Mouse (Mus musculus) right cerebral cortex, postnatal 10 days (tissue): ENCODE results near the gene Sipa1l2.

Experiments
- DNase-seq, 2 experiments: peaks; one replicate each; pipeline ENCODE4 v3.0.0; 2021; ENCODE audit warnings: low spot score in 2 of 2

Sipa1l2 gene

DNA sequence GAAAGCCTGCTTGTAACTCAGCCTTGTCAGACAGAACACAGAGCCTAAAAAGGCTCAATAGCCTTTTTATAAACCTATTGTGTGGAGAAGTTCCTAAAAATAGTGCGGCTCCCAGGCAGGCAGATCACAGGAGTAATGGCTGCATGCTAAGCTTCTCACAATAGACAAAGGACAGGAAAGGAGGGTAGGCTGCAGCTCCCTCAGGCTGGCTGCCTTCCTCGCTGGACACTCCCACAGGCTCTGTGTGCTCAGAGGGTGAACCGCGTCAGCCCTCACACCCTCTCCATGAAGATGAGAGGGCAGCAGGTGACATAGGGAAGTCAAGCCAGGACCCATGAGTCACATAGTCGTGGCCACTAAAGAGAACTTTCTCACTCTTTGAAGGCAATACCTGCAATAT, 55.7 kb downstream of the Sipa1l2 start:
- no peak for DNase-seq

GRCm38 (mm10) chr8:125513242-125513866, 56.3 kb downstream of the Sipa1l2 start:
- DNase-seq, result no peak

GRCm38 (mm10) chr8:125512561-125512960, 57.0 kb downstream of the Sipa1l2 start:
- DNase-seq, result no peak

DNA sequence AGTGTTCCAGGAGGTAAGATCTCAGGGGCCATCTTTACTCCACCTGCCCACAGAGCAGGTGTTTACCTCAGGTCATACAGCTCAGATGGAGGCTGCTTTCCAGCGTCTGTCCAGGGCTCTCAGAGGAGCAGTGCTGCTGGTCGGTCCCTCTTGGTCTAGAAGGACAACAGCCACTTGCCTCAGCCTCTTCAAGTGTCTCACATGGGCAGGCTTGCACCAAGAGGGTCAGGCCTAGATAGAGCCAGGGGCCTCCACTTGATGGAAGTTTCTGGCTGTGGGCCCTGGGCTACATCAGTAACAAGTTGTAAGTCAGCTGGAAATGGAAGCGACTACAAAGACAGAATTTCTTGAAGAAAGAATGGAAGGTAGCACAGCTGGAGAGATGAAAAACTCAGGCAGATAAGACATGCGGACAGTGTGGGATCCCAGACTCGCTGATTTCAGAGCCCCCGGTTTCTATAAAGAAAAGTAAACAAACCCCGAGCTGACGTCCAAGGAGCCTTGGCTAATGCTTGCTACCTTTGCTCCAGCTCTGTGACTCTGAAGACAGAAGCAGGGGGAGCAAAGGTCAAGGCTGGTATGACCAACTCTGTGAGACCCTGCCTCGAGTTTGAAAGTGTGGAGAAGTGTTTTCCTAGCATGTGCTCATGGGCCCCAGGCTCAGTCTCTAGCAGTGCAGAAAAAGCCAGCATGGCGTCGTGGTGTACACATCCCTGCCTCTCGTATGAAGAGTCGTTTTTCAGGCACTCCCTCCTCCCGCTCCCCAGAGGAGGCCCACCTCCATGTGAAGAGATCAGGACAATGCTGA, 58.5 kb downstream of the Sipa1l2 start:
- no peak for DNase-seq

GRCm38 (mm10) chr8:125509776-125510175, 59.8 kb downstream of the Sipa1l2 start:
- DNase-seq, result peak in 1 of 2 experiments; percentile 55

- no peak for DNase-seq
Observed at GRCm38 (mm10) chr8:125509175-125509574, 60.4 kb downstream of the Sipa1l2 start.

DNA sequence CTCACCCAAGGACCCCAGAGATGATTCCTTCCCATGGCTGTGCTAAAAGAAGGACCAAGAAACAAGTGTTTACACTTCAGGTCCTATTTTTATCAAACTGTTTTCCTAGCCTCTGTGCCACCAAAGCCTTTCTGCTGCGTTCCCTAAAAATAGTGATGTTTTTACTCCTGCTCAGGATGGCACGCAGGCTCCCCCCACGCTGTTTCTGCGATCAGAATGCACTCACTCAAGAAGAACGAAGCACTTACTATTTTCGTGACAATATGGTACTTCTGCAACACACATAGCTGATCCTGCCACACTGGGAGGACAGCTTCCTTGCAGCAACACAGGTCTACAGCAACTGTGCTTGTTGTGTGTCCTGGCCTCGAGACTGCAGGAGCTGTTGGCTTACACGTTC, 62.3 kb downstream of the Sipa1l2 start:
- peak in 1 of 2 experiments; percentile 53 for DNase-seq

DNA sequence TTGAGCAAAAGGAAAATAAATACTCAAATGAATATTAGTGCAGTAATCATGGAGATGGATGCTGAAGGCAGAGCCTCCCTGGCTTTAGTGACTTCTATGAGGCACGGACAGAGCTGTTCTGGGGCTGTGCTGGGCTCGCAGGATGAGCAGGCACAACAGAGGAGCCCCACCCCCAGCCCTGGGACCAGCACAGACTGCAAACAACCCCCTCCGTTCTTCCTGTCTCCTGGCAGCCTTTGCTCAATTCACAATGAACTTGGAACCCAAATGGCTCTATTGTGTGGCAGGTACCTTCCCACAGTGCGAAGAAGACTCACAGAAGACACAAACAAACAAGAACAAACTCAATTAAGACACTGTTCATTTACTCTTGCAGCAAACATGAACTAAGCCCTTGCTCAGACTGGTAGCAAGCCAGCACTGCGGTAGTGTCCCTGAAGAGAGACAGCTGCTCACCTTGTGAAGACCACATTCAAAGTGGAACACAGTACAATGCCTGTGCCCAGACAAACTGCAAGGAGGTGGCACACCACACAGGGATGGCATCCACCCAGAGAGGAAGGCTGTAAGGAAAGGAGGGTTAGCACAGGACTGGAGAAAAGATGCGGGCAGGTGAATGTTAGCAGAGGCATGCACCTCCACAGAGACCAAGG, 64.9 kb downstream of the Sipa1l2 start:
- peak in 1 of 2 experiments; percentile 48 for DNase-seq

DNA sequence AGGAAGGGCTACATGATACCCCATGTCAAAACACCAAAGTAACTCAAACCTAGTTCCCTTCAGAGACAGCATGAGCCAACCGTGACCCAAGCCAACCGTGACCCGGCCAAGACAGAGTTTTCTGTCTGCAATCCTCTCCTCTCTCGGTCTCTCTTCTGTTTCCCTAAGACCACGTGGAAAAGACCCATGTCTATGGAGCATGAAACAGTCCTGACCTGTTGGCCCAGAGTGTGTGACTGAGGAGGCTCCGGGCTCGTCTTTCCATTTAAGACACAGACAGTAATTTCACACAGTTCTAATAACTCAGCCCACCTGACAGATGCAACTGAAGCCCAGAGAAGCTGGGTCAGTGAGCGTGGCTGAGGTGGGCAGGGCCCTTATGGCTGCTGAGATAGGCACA, 65.8 kb downstream of the Sipa1l2 start:
- no peak for DNase-seq

DNA sequence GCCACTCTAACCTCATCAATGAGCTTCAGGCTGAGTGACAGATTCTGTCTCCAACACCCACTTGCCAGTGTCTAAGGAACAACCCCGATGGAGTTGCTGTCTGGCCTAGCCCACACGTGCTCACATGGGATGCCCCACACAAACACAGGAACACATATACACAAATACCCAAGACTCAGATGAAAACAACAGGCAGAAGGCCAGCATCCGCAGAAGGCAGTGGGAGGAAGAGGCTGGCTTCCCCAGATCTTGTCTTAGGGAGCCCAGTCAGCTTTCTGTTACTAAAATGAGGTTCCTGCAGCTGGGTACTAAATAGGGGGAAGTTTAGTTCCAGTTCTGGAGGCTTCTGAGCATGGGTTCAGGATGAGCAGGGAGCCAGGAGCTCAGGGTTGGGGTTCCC, 66.8 kb downstream of the Sipa1l2 start:
- DNase-seq, result peak; percentile 68 to 80

DNA sequence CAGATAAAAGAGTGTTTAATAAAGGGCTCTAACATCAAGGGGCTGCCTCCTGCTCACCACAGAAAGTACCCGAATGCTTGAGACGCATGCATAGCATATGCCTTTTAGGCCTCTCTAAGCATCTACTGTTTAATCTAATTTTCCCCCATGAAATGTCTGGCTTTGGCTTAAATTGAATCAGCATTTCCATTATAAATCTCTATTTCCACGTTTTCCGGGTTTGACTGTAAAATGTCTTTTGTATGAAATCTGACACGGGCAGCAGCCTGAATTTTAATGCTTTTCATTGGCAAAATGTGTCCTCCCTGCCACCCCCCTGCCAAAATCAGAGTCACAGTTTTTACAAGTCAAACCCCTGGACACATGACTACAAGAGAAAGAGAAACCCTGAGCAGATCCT, 69.6 kb downstream of the Sipa1l2 start:
- no peak for DNase-seq

DNA sequence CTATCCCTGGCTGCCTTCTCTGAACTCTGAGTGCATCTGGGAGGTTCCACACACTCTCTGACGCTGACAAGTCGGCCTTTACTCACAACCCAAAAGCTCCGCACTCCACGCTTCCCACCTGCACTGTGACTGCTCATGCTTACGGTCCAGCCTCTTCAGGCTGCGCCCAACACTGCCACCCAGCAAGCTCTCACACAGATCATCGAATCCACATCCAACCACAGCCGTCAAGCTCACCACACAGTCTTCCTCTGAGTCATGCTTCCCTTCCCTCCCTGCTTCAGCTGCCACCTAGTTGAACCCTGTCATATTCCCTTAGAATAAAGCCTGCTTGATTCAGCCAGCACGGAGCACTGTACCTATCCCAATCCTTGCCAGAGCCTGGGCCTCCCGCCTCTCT, 71.1 kb downstream of the Sipa1l2 start:
- DNase-seq, result no peak

DNA sequence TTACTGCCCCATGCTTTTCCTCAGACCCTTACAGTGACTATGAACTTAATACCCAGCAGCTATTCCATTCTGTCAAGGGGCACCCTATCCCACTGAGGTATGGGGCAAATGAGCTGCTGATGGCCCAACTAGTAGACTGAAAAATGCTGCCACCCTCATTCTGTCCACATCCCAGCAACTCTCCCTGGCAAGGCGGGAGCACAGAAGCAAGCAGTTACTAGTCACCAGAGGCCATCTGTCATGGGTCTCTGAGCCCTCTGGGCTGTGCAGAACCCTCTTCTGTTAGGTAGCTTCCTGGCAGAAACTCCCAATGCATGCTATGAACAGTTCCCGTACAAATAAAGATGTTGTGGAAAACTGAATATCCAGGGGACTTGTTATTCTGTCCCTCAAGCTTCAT, 74.1 kb downstream of the Sipa1l2 start:
- DNase-seq, result no peak

DNA sequence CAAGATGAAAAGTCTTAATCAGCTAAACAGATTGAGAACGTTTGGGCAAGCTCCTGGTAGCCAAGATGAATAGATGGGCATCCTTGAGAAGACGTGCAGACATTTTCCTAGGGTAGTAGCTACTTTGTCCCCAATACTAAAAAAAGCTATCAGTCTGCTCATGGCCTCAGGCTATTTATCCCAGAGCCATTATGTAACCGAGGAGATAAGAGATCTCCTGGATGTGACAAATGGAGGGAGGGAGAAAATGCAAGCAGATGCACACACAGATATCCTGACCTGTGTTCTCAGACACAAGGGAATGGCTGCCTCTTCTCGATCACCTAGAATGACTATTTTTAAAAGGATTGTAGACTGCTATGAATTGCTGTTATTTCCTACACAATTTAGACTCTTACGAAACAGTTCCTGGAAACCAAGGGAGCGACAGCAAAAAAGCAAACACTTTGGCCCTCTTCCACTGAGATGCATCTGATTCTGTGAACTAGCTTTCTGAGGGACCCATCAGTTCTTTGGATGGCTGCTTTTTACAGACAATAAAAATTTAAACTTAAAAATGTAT, 76.3 kb downstream of the Sipa1l2 start:
- no peak for DNase-seq

- no peak for DNase-seq
Observed at GRCm38 (mm10) chr8:125492416-125492815, 77.2 kb downstream of the Sipa1l2 start.

GRCm38 (mm10) chr8:125488747-125489146, 80.9 kb downstream of the Sipa1l2 start:
- peak in 1 of 2 experiments; percentile 41 for DNase-seq

GRCm38 (mm10) chr8:125485715-125486114, 83.9 kb downstream of the Sipa1l2 start:
- DNase-seq, result no peak

DNA sequence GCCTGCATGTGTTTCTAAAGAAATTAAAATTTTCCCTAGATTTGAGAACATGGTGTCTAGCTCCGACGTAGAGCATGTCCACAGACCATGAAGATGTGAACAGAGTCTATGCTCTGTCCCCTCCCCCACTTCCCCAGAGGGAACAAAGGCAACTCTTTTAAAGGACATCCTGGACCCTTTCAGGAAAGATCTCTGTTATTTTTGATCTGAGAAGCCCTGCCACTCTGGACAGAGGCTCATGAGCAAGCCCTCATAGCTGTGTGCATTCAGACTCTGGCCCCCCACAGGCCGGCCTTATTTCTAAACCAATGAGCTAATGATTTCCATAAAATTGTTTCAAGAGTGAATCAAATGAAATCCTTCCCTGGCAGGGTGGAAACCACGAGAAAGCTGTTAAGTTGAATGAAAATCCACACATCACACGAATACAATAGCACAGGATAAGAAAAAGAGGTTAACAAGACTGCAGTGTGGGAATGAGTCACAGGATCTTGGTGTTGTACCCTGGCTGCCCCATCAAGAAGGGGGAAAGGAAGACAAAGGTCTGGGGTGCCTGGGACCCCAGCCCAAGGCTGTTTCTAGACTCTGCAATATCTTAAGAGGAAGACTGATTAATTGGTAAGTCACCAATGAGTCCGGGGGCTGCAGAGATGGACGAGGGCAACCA, 84.9 kb downstream of the Sipa1l2 start:
- no peak for DNase-seq

DNA sequence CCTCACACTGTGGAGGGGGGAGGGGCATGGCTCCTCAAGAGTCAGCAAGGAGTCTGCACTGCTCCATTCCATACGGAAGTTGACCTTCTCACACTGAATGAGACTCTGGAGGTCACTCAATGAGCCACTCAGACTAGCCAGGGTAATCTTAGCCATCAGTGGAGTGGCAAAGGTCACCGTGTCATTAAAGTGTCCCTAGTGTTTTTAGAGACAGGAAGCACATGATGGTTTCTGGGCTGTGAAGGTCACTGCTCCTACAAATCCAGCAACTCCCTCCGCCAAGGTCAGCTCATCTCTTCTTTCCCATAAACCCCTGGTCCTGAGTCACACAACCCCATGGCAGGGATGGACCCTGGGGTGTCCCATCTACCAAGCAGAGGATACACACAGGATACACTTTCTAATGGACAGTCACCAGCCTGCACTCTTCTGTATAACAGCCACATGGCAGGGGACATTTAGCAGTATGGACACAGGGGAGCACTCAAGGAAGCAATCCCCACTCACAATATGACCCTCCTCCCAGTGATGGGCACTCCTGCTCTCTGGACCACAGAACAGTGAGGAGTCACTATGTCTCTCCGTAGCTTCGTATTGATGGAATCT, 87.0 kb downstream of the Sipa1l2 start:
- no peak for DNase-seq

GRCm38 (mm10) chr8:125474876-125475275, 94.7 kb downstream of the Sipa1l2 start:
- peak; percentile 80 to 83 for DNase-seq

- no peak for DNase-seq
Observed at GRCm38 (mm10) chr8:125471374-125471773, 98.2 kb downstream of the Sipa1l2 start.
